Mouse (Mus musculus): Measurements from ENCODE around the gene Dytn. TPM values are rescaled to one million over a fixed set of nuclear protein-coding genes. Genes with fewer than 3 reads are reported as not detected.

Gene Dytn
- polyA plus RNA-seq, 1 experiment from 2014 or later: 0.04 TPM

Other genes starting within 250 kb of the Dytn start
- gene Adam23, start 241.0 kb downstream of the Dytn start, polyA plus RNA-seq (2014; fragmentation: Nextera tagmentation; extraction: Ambion mirVana): 19.4 and 21.5 TPM in 2 replicates
- gene Gm39653, start 71.0 kb downstream of the Dytn start, polyA plus RNA-seq (2014; fragmentation: Nextera tagmentation; extraction: Ambion mirVana): 0.24 TPM in 1 of 2 replicates, not detected in the other
- gene Mdh1b, start 43.4 kb upstream of the Dytn start, polyA plus RNA-seq (2014; fragmentation: Nextera tagmentation; extraction: Ambion mirVana): 0.86 and 0.91 TPM in 2 replicates
- gene Fastkd2, start 43.7 kb upstream of the Dytn start, polyA plus RNA-seq (2014; fragmentation: Nextera tagmentation; extraction: Ambion mirVana): 48.7 and 49.0 TPM in 2 replicates
- 0.32 and 0.34 TPM in 2 replicates for gene 4933402D24Rik, start 82.3 kb upstream of the Dytn start, polyA plus RNA-seq (2014; fragmentation: Nextera tagmentation; extraction: Ambion mirVana)

Measured in hindbrain, embryonic 14.5 days (tissue).